Mouse (Mus musculus): ENCODE measurements around the gene Rcc1l. TPM values are rescaled to one million over a fixed set of nuclear protein-coding genes. Genes with fewer than 3 reads are reported as not detected.

Gene Rcc1l
- 10.7 and 12.0 TPM in 2 replicates for polyA plus RNA-seq (2012; rRNA removed)

GRCm38 (mm10) chr5:134176169-134176881, at the start of gene Rcc1l:
Gene Rcc1l, minus strand, starts transcription at chr5:134176774.
- H3K4me3 ChIP-seq (ENCODE audit: extremely low read depth, insufficient read depth, insufficient read length): peak within 1 kb of the TSS; percentile 83
- TF ChIP-seq CTCF (IDR thresholded peaks at IDR 0.05; ENCODE audit: extremely low read depth, insufficient read depth, insufficient read length, insufficient replicate concordance) (no peak), POLR2A (IDR thresholded peaks at IDR 0.05; ENCODE audit: low read depth, low read length) (no peak)
- no peak within 1 kb of the TSS for H3K27ac ChIP-seq (ENCODE audit: insufficient read depth, low read length)
- no peaks in the 10 kb centered on the region for H3K27me3 ChIP-seq (ENCODE audit: control insufficient read depth, insufficient read depth, low read length)
- no peaks in the 10 kb centered on the region for H3K36me3 ChIP-seq (ENCODE audit: control insufficient read depth, insufficient read depth, low read length)
- no peaks in the 10 kb centered on the region; the same call in 1 of the 2 replicates for H3K4me1 ChIP-seq (ENCODE audit: control insufficient read depth, insufficient read depth, insufficient read length)
- WGBS: under 1% methylated on average over 69 of the region's 72 CpGs
- peak; percentile 75 to 80 for DNase-seq (ENCODE audit: low read depth in 1 of 2, low spot score in 2 of 2)

- peaks cover 22% of the 10 kb centered on the region for H3K4me1 ChIP-seq (ENCODE audit: control insufficient read depth, insufficient read depth, insufficient read length)
- DNase-seq (ENCODE audit: low read depth in 1 of 2, low spot score in 2 of 2): no peak
- WGBS: 49% methylated on average over 30 of the region's 30 CpGs
- no peak overlapping the region for H3K4me3 ChIP-seq (ENCODE audit: extremely low read depth, insufficient read depth, insufficient read length)
- H3K27me3 ChIP-seq (ENCODE audit: control insufficient read depth, insufficient read depth, low read length): no peaks in the 10 kb centered on the region
- TF ChIP-seq POLR2A (IDR thresholded peaks at IDR 0.05; ENCODE audit: low read depth, low read length) (no peak), CTCF (IDR thresholded peaks at IDR 0.05; ENCODE audit: extremely low read depth, insufficient read depth, insufficient read length, insufficient replicate concordance) (no peak)
- H3K36me3 ChIP-seq (ENCODE audit: control insufficient read depth, insufficient read depth, low read length): peaks cover 48% of the 10 kb centered on the region
- H3K27ac ChIP-seq (ENCODE audit: insufficient read depth, low read length): no peak overlapping the region
These were observed 48.7 kb upstream of the Rcc1l start for GRCm38 (mm10) chr5:134225110-134225901.

- Histone ChIP-seq H3K27me3 (ENCODE audit: control insufficient read depth, insufficient read depth, low read length) (no peaks in the 10 kb centered on the region), H3K36me3 (ENCODE audit: control insufficient read depth, insufficient read depth, low read length) (peaks cover 43% of the 10 kb centered on the region), H3K4me1 (ENCODE audit: control insufficient read depth, insufficient read depth, insufficient read length) (peaks cover 9% of the 10 kb centered on the region), H3K27ac (ENCODE audit: insufficient read depth, low read length) (no peak overlapping the region), H3K4me3 (ENCODE audit: extremely low read depth, insufficient read depth, insufficient read length) (no peak overlapping the region)
- WGBS: 39% methylated on average over 36 of the region's 36 CpGs
- TF ChIP-seq POLR2A (IDR thresholded peaks at IDR 0.05; ENCODE audit: low read depth, low read length) (no peak), CTCF (IDR thresholded peaks at IDR 0.05; ENCODE audit: extremely low read depth, insufficient read depth, insufficient read length, insufficient replicate concordance) (no peak)
- DNase-seq (ENCODE audit: low read depth in 1 of 2, low spot score in 2 of 2): no peak
These were observed 45.2 kb upstream of the Rcc1l start for GRCm38 (mm10) chr5:134221708-134222150.

- 66% methylated on average over 4 of the region's 4 CpGs for WGBS
- Histone ChIP-seq H3K27ac (ENCODE audit: insufficient read depth, low read length) (no peak overlapping the region), H3K27me3 (ENCODE audit: control insufficient read depth, insufficient read depth, low read length) (no peaks in the 10 kb centered on the region), H3K4me1 (ENCODE audit: control insufficient read depth, insufficient read depth, insufficient read length) (peaks cover 8% of the 10 kb centered on the region), H3K36me3 (ENCODE audit: control insufficient read depth, insufficient read depth, low read length) (peaks cover 40% of the 10 kb centered on the region), H3K4me3 (ENCODE audit: extremely low read depth, insufficient read depth, insufficient read length) (no peak overlapping the region)
- TF ChIP-seq POLR2A (IDR thresholded peaks at IDR 0.05; ENCODE audit: low read depth, low read length): no peak
- no peak for TF ChIP-seq CTCF (IDR thresholded peaks at IDR 0.05; ENCODE audit: extremely low read depth, insufficient read depth, insufficient read length, insufficient replicate concordance)
- no peak for DNase-seq (ENCODE audit: low read depth in 1 of 2, low spot score in 2 of 2)
These were observed 44.7 kb upstream of the Rcc1l start for GRCm38 (mm10) chr5:134221278-134221677.

DNA sequence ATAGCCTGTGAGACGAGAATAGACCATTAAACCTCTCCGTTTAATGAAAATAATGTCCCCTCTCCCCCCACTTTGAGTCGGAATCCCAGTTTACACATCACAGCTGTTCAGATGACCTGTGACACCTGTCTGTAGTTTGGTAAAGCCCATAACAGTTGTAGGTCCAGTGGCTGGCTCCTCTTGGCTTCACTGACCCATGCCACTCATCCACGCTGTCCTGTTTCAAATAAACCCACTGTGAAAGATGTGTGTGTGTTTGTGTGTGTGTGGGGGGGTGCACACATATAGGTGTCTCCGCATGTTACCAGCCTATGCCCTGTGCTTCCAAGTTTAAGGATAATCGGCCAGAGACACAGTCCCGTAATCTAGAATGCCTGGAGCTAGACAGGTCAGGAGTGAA, 41.3 kb upstream of the Rcc1l start:
- DNase-seq (ENCODE audit: low read depth in 1 of 2, low spot score in 2 of 2): no peak
- Histone ChIP-seq H3K4me3 (ENCODE audit: extremely low read depth, insufficient read depth, insufficient read length) (no peak overlapping the region), H3K4me1 (ENCODE audit: control insufficient read depth, insufficient read depth, insufficient read length) (peaks cover 15% of the 10 kb centered on the region), H3K36me3 (ENCODE audit: control insufficient read depth, insufficient read depth, low read length) (peaks cover 19% of the 10 kb centered on the region), H3K27ac (ENCODE audit: insufficient read depth, low read length) (no peak overlapping the region), H3K27me3 (ENCODE audit: control insufficient read depth, insufficient read depth, low read length) (no peaks in the 10 kb centered on the region)
- no peak for TF ChIP-seq POLR2A (IDR thresholded peaks at IDR 0.05; ENCODE audit: low read depth, low read length)
- no peak for TF ChIP-seq CTCF (IDR thresholded peaks at IDR 0.05; ENCODE audit: extremely low read depth, insufficient read depth, insufficient read length, insufficient replicate concordance)
- 90% methylated on average over 7 of the region's 7 CpGs for WGBS

GRCm38 (mm10) chr5:134214021-134214806, 37.6 kb upstream of the Rcc1l start:
- TF ChIP-seq POLR2A (IDR thresholded peaks at IDR 0.05; ENCODE audit: low read depth, low read length) (no peak), CTCF (IDR thresholded peaks at IDR 0.05; ENCODE audit: extremely low read depth, insufficient read depth, insufficient read length, insufficient replicate concordance) (no peak)
- Histone ChIP-seq H3K4me1 (ENCODE audit: control insufficient read depth, insufficient read depth, insufficient read length) (peaks cover 12% of the 10 kb centered on the region; the same call in 1 of the 2 replicates), H3K27ac (ENCODE audit: insufficient read depth, low read length) (peak overlapping the region; percentile 49), H3K27me3 (ENCODE audit: control insufficient read depth, insufficient read depth, low read length) (no peaks in the 10 kb centered on the region), H3K4me3 (ENCODE audit: extremely low read depth, insufficient read depth, insufficient read length) (no peak overlapping the region), H3K36me3 (ENCODE audit: control insufficient read depth, insufficient read depth, low read length) (no peaks in the 10 kb centered on the region)
- 23% methylated on average over 12 of the region's 12 CpGs for WGBS
- DNase-seq (ENCODE audit: low read depth in 1 of 2, low spot score in 2 of 2): no peak
